Mouse (Mus musculus): ENCODE measurements around the gene Atp5s. TPM values are rescaled to one million over a fixed set of nuclear protein-coding genes. Genes with fewer than 3 reads are reported as not detected.

Atp5s gene
- polyA plus RNA-seq, 1 experiment from 2014 or later: 24.1 TPM

GRCm38 (mm10) chr12:69766185-69766904, 41.6 kb downstream of the Atp5s start:
- 85% methylated on average over 10 of the region's 10 CpGs for WGBS
- no peak overlapping the region for H3K4me2 ChIP-seq
- no peaks in the 10 kb centered on the region for H3K9me3 ChIP-seq
- no peak overlapping the region for H3K4me3 ChIP-seq (replicated peaks)
- H3K27ac ChIP-seq: no peak overlapping the region
- ATAC-seq (ENCODE audit: low FRiP score): no peak
- no peaks in the 10 kb centered on the region for H3K27me3 ChIP-seq
- no peak overlapping the region for H3K9ac ChIP-seq
- H3K36me3 ChIP-seq (replicated peaks): no peaks in the 10 kb centered on the region
- H3K4me1 ChIP-seq: peaks cover 28% of the 10 kb centered on the region

DNA sequence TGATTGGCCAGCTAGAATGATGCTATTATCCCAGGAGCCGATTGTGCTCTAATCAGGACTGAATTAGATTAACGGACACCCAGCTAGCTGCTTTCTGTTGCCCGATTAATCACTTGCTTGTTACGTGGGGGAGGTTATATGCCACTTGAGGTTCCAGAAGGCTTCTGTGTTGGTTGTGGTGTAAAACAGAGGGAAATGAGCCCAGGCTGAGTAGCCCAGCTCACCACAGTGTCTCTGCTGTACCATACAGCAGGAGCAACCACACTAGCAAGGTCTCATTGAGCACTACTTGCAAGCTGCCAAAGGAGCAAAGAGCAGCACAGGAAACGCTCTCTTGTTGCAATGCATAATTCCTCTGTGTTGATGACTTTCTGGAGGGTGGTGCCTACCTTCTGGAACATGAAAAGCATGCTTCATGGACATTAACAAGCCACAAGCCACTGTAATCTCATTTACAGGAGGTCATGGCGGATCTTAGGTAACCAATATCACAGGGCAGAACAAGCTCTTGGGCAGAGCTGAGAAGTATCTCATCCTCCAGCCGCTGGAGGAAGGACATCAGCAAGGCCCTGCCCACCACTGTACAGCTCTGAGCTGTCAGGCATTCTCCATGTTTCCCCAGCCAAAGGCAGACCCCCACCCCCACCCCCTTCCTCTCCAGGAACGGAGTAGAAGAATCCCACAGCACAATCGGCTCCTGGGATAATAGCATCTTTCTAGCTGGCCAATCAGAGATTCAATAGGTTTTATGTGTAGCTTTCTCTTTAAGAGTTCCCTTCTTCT, 42.9 kb downstream of the Atp5s start:
- Histone ChIP-seq H3K4me2 (peak overlapping the region; percentile 27), H3K4me1 (peaks cover 28% of the 10 kb centered on the region), H3K4me3 (replicated peaks) (no peak overlapping the region), H3K9me3 (no peaks in the 10 kb centered on the region), H3K36me3 (replicated peaks) (no peaks in the 10 kb centered on the region), H3K9ac (0 out of 2 replicates have a peak overlapping the region, but pooled peaks have one; percentile 17), H3K27ac (peak overlapping the region; percentile 42), H3K27me3 (no peaks in the 10 kb centered on the region)
- ATAC-seq (ENCODE audit: low FRiP score): peak; percentile 57; the same call in 1 of the 2 replicates
- WGBS: 22% methylated on average over 9 of the region's 9 CpGs

- H3K9me3 ChIP-seq: no peaks in the 10 kb centered on the region
- H3K4me3 ChIP-seq (replicated peaks): no peak overlapping the region
- H3K4me2 ChIP-seq: no peak overlapping the region
- no peaks in the 10 kb centered on the region for H3K27me3 ChIP-seq
- H3K27ac ChIP-seq: no peak overlapping the region
- peaks cover 28% of the 10 kb centered on the region for H3K4me1 ChIP-seq
- WGBS: 85% methylated on average over 2 of the region's 2 CpGs
- no peak overlapping the region for H3K9ac ChIP-seq
- H3K36me3 ChIP-seq (replicated peaks): no peaks in the 10 kb centered on the region
- ATAC-seq (ENCODE audit: low FRiP score): no peak
Measured at GRCm38 (mm10) chr12:69768841-69769240, 44.1 kb downstream of the Atp5s start.

DNA sequence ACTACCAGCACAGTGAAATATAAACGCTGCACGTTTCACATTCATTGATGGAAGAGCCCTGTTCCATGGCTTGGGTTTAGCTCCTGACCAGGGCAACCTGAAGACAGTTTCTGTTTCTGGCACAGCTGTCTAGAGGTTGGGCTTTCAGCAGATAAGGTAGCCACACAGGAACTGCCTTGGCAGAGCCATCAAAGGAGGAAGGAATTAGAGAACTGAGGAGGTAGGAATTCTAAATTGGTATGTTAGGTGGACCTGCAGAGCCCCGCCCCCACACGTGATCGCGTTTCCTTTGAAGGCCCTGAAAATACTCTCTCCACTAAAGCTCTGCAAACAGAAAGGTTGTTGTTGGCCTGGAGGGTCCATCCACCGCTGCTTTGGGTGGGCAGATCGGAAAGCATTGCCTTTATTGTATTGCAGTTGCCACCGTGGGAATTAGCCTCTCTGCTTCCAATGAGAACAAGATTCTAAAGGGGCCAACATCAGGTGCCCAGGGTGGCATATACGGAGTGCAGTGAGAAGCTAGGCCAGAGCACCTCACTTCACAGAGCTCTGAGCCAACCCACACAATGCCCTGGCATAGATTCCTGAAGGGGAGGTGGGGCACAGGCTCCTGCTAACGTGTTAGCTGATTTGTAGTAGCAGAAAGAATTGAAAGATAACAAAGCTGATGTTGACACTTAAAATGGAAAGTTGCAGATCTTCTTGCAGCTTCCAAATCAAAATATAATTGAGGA, 52.0 kb downstream of the Atp5s start:
- no peaks in the 10 kb centered on the region; the same call in 1 of the 2 replicates for H3K4me1 ChIP-seq
- no peaks in the 10 kb centered on the region for H3K27me3 ChIP-seq
- no peak overlapping the region for H3K9ac ChIP-seq
- H3K4me3 ChIP-seq (replicated peaks): no peak overlapping the region
- H3K27ac ChIP-seq: no peak overlapping the region
- ATAC-seq (ENCODE audit: low FRiP score): no peak
- no peaks in the 10 kb centered on the region for H3K9me3 ChIP-seq
- no peak overlapping the region for H3K4me2 ChIP-seq
- WGBS: 68% methylated on average over 11 of the region's 11 CpGs
- no peaks in the 10 kb centered on the region for H3K36me3 ChIP-seq (replicated peaks)

GRCm38 (mm10) chr12:69777341-69777730, 52.6 kb downstream of the Atp5s start:
- Histone ChIP-seq H3K9ac (no peak overlapping the region), H3K4me1 (no peaks in the 10 kb centered on the region; the same call in 1 of the 2 replicates), H3K4me2 (no peak overlapping the region), H3K27ac (no peak overlapping the region), H3K27me3 (no peaks in the 10 kb centered on the region), H3K9me3 (no peaks in the 10 kb centered on the region), H3K4me3 (replicated peaks) (no peak overlapping the region), H3K36me3 (replicated peaks) (no peaks in the 10 kb centered on the region)
- ATAC-seq (ENCODE audit: low FRiP score): no peak
- WGBS: 96% methylated on average over 6 of the region's 6 CpGs

GRCm38 (mm10) chr12:69777957-69778356, 53.2 kb downstream of the Atp5s start:
- ATAC-seq (ENCODE audit: low FRiP score): no peak
- no peak overlapping the region for H3K4me2 ChIP-seq

DNA sequence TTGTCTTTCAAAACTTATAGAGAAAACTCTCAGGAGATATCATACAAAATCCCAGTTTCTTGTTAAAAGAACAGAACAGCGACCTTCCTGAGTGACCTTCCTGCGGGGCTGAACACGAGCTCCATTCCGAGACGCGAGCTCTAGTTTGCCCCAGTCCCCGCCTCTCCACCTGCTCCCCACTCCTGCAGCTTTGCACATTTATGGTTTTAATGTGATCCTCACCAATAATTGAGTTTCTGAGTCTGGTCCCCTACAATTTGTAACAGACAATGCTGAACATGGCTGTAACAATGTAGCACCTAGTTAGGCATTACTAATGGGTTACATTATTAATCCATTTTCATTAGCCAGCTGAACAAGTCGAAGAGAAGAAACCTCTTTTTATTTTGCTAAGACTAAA, 56.7 kb downstream of the Atp5s start:
- no peaks in the 10 kb centered on the region for H3K9me3 ChIP-seq

More at GRCm38 (mm10) chr12:69777957-69778356, 53.2 kb downstream of the Atp5s start:
- Histone ChIP-seq H3K27me3 (no peaks in the 10 kb centered on the region), H3K4me1 (no peaks in the 10 kb centered on the region; the same call in 1 of the 2 replicates), H3K9me3 (no peaks in the 10 kb centered on the region), H3K4me3 (replicated peaks) (no peak overlapping the region), H3K9ac (no peak overlapping the region), H3K27ac (no peak overlapping the region), H3K36me3 (replicated peaks) (no peaks in the 10 kb centered on the region)
- WGBS: 75% methylated on average over 2 of the region's 2 CpGs

DNA sequence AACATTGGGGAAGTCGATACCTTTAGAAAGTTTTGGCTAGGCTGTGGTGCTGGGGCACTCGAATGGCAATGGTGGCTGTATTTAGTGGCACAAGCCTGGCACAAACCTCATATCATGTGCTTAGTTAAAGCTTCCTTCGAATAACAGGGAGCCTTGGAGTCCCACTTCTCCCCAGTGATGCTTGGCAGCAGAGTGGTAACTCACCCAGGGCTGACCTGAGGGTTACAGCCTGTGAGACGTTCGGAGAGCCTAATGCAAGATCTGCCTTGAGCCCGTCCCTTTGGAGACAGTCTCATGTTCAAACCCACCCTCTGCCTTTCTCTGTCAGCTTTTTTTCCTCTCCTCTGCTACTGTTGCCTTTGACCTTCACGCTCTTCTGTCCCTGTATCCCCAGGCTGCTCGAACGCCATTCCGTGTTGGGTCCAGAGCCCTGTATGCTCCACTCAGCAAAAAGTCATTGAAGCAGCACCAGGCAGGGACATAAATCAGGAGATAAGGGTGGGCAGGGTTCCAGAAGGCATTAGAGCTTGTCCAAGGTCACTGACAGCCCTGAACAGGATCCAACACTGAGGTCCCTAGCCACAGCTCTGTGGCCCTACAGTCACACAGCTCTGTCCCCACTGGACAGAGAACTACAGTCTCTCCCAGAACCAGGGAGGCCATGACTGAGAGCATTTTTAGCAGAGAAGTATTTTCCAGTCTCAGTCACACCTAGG, 57.3 kb downstream of the Atp5s start:
- Histone ChIP-seq H3K4me1 (no peaks in the 10 kb centered on the region; the same call in 1 of the 2 replicates), H3K27me3 (no peaks in the 10 kb centered on the region), H3K9ac (no peak overlapping the region), H3K4me2 (no peak overlapping the region), H3K9me3 (no peaks in the 10 kb centered on the region), H3K36me3 (replicated peaks) (no peaks in the 10 kb centered on the region), H3K4me3 (replicated peaks) (no peak overlapping the region), H3K27ac (no peak overlapping the region)
- 85% methylated on average over 10 of the region's 10 CpGs for WGBS
- no peak for ATAC-seq (ENCODE audit: low FRiP score)

More for the DNA sequence above, 56.7 kb downstream of the Atp5s start:
- H3K4me3 ChIP-seq (replicated peaks): no peak overlapping the region
- H3K27ac ChIP-seq: no peak overlapping the region
- no peaks in the 10 kb centered on the region for H3K36me3 ChIP-seq (replicated peaks)
- no peak overlapping the region for H3K4me2 ChIP-seq
- no peak overlapping the region for H3K9ac ChIP-seq
- no peaks in the 10 kb centered on the region; the same call in 1 of the 2 replicates for H3K4me1 ChIP-seq
- H3K27me3 ChIP-seq: no peaks in the 10 kb centered on the region
- WGBS: 74% methylated on average over 8 of the region's 8 CpGs
- ATAC-seq (ENCODE audit: low FRiP score): no peak

GRCm38 (mm10) chr12:69783247-69784025, 58.7 kb downstream of the Atp5s start:
- ATAC-seq (ENCODE audit: low FRiP score): no peak
- WGBS: 56% methylated on average over 6 of the region's 6 CpGs
- Histone ChIP-seq H3K9ac (no peak overlapping the region), H3K27me3 (0 out of 2 replicates have a peak, but pooled peaks cover 2% of the 10 kb centered on the region), H3K4me2 (no peak overlapping the region), H3K9me3 (no peaks in the 10 kb centered on the region), H3K27ac (no peak overlapping the region), H3K4me3 (replicated peaks) (no peak overlapping the region), H3K4me1 (no peaks in the 10 kb centered on the region), H3K36me3 (replicated peaks) (no peaks in the 10 kb centered on the region)

- no peak overlapping the region for H3K4me3 ChIP-seq (replicated peaks)
- no peak for ATAC-seq (ENCODE audit: low FRiP score)
Measured at GRCm38 (mm10) chr12:69785471-69785870, 60.7 kb downstream of the Atp5s start.

DNA sequence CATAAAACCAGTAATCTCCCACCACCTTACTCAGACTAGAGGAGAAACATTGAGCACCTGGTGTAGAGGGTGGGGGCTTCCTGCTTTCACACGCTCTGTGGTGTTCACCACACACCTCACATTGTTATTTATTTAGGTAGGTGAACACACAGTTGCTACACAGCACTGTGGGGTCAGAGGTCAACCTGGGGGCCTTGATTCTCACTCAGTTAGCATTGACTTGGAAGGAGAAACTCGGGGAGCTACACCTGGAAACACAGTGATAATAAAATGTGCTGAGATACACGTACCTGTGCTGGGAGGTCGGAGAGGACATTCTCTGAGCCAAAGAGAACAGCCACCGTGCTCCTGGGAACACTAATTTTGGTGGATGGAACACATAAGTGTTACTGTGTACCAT, 63.6 kb downstream of the Atp5s start:
- WGBS: 85% methylated on average over 5 of the region's 5 CpGs
- H3K9ac ChIP-seq: no peak overlapping the region
- H3K4me2 ChIP-seq: no peak overlapping the region
- no peak overlapping the region for H3K4me3 ChIP-seq (replicated peaks)
- H3K4me1 ChIP-seq: peaks cover 20% of the 10 kb centered on the region
- ATAC-seq (ENCODE audit: low FRiP score): no peak
- peaks cover 33% of the 10 kb centered on the region for H3K27me3 ChIP-seq
- H3K27ac ChIP-seq: no peak overlapping the region
- no peaks in the 10 kb centered on the region for H3K36me3 ChIP-seq (replicated peaks)
- no peaks in the 10 kb centered on the region for H3K9me3 ChIP-seq

More at GRCm38 (mm10) chr12:69785471-69785870, 60.7 kb downstream of the Atp5s start:
- Histone ChIP-seq H3K4me2 (no peak overlapping the region), H3K27ac (no peak overlapping the region), H3K9ac (no peak overlapping the region), H3K9me3 (no peaks in the 10 kb centered on the region), H3K36me3 (replicated peaks) (no peaks in the 10 kb centered on the region), H3K27me3 (peaks cover 20% of the 10 kb centered on the region), H3K4me1 (peaks cover 9% of the 10 kb centered on the region)
- 89% methylated on average over 9 of the region's 9 CpGs for WGBS

All from forebrain, embryonic 12.5 days (tissue).